Mouse (Mus musculus) testis, adult 2 months (tissue): Measurements from ENCODE around the gene Frmd6.

Experiments
- CTCF ChIP-seq: fragments of 200-500 bp; IDR thresholded peaks from 2 replicates; pipeline ENCODE4 v1.5.1; 2012; ENCODE audit warnings: low read depth, mild to moderate bottlenecking, inconsistent platforms, low read length, moderate library complexity; ENCODE audit not compliant: control insufficient read depth, insufficient read depth, insufficient replicate concordance
- POLR2A ChIP-seq: fragments of 200-500 bp; IDR thresholded peaks from 2 replicates; pipeline ENCODE4 v1.6.1; 2012; ENCODE audit warnings: low read depth, mild to moderate bottlenecking, inconsistent platforms, low read length, moderate library complexity; ENCODE audit not compliant: control insufficient read depth

- TF ChIP-seq CTCF, result no peak
- no peak for TF ChIP-seq POLR2A
Measured at GRCm38 (mm10) chr12:70849517-70850291, 24.4 kb downstream of the Frmd6 start.
